Mouse (Mus musculus) splenic B cell, adult 2 months (primary cell): ENCODE results near the gene Arhgap22.

Experiments used
- DNase-seq: peaks from one replicate; pipeline ENCODE4 v3.0.0-alpha.2; 2011; ENCODE audit warnings: low read depth, low spot score
- H3K27me3 ChIP-seq: 2 replicates; pipeline ENCODE4 v1.6.1; 2012; ENCODE audit warnings: mild to moderate bottlenecking, low read length, moderate library complexity, mixed read lengths; ENCODE audit not compliant: control insufficient read depth, poor library complexity, insufficient read depth, severe bottlenecking
- H3K36me3 ChIP-seq: 2 replicates; pipeline ENCODE4 v1.6.1; 2012; ENCODE audit warnings: mild to moderate bottlenecking, low read length, moderate library complexity, mixed read lengths; ENCODE audit not compliant: control insufficient read depth, poor library complexity, insufficient read depth, severe bottlenecking

The Arhgap22 gene

GRCm38 (mm10) chr14:33319541-33320521, 106.0 kb downstream of the Arhgap22 start:
- peak; percentile 76 for DNase-seq

GRCm38 (mm10) chr14:33320856-33321255, 107.0 kb downstream of the Arhgap22 start:
- H3K36me3 ChIP-seq, result no peaks in the 10 kb centered on the region
- H3K27me3 ChIP-seq, result no peaks in the 10 kb centered on the region; the same call in 1 of the 2 replicates
- no peak for DNase-seq

More at GRCm38 (mm10) chr14:33319541-33320521, 106.0 kb downstream of the Arhgap22 start:
- Histone ChIP-seq H3K27me3 (no peaks in the 10 kb centered on the region; the same call in 1 of the 2 replicates), H3K36me3 (no peaks in the 10 kb centered on the region)

GRCm38 (mm10) chr14:33322661-33323088, 108.8 kb downstream of the Arhgap22 start:
- DNase-seq, result peak; percentile 69
- Histone ChIP-seq H3K36me3 (no peaks in the 10 kb centered on the region), H3K27me3 (no peaks in the 10 kb centered on the region; the same call in 1 of the 2 replicates)

GRCm38 (mm10) chr14:33324556-33324955, 110.7 kb downstream of the Arhgap22 start:
- Histone ChIP-seq H3K27me3 (no peaks in the 10 kb centered on the region), H3K36me3 (no peaks in the 10 kb centered on the region)
- DNase-seq, result peak; percentile 29

GRCm38 (mm10) chr14:33328369-33328768, 114.5 kb downstream of the Arhgap22 start:
- Histone ChIP-seq H3K36me3 (no peaks in the 10 kb centered on the region), H3K27me3 (no peaks in the 10 kb centered on the region)
- DNase-seq, result no peak

- Histone ChIP-seq H3K36me3 (no peaks in the 10 kb centered on the region), H3K27me3 (no peaks in the 10 kb centered on the region)
- DNase-seq, result no peak
Observed at GRCm38 (mm10) chr14:33329297-33329805, 115.5 kb downstream of the Arhgap22 start.

GRCm38 (mm10) chr14:33330986-33331385, 117.2 kb downstream of the Arhgap22 start:
- DNase-seq, result no peak
- Histone ChIP-seq H3K27me3 (no peaks in the 10 kb centered on the region), H3K36me3 (no peaks in the 10 kb centered on the region)

GRCm38 (mm10) chr14:33331627-33332026, 117.8 kb downstream of the Arhgap22 start:
- no peak for DNase-seq
- H3K27me3 ChIP-seq, result no peaks in the 10 kb centered on the region
- no peaks in the 10 kb centered on the region for H3K36me3 ChIP-seq

- peak; percentile 59 for DNase-seq
- no peaks in the 10 kb centered on the region for H3K27me3 ChIP-seq
- H3K36me3 ChIP-seq, result no peaks in the 10 kb centered on the region
Observed at GRCm38 (mm10) chr14:33333833-33334232, 120.0 kb downstream of the Arhgap22 start.

- Histone ChIP-seq H3K27me3 (no peaks in the 10 kb centered on the region), H3K36me3 (no peaks in the 10 kb centered on the region)
- no peak for DNase-seq
Observed at GRCm38 (mm10) chr14:33334402-33334801, 120.6 kb downstream of the Arhgap22 start.

GRCm38 (mm10) chr14:33335733-33336132, 121.9 kb downstream of the Arhgap22 start:
- DNase-seq, result no peak
- Histone ChIP-seq H3K27me3 (no peaks in the 10 kb centered on the region), H3K36me3 (no peaks in the 10 kb centered on the region)

GRCm38 (mm10) chr14:33338684-33339083, 124.9 kb downstream of the Arhgap22 start:
- no peaks in the 10 kb centered on the region for H3K36me3 ChIP-seq
- DNase-seq, result no peak
- no peaks in the 10 kb centered on the region for H3K27me3 ChIP-seq

GRCm38 (mm10) chr14:33343131-33343725, 129.4 kb downstream of the Arhgap22 start:
- H3K36me3 ChIP-seq, result no peaks in the 10 kb centered on the region
- H3K27me3 ChIP-seq, result no peaks in the 10 kb centered on the region
- DNase-seq, result no peak

GRCm38 (mm10) chr14:33346546-33346945, 132.7 kb downstream of the Arhgap22 start:
- H3K36me3 ChIP-seq, result no peaks in the 10 kb centered on the region
- H3K27me3 ChIP-seq, result no peaks in the 10 kb centered on the region
- DNase-seq, result no peak

GRCm38 (mm10) chr14:33347738-33348137, 133.9 kb downstream of the Arhgap22 start:
- DNase-seq, result no peak
- Histone ChIP-seq H3K27me3 (no peaks in the 10 kb centered on the region), H3K36me3 (no peaks in the 10 kb centered on the region)
